Mouse (Mus musculus): ENCODE data around the gene Rtkn2.

- no peak for TF ChIP-seq CTCF (IDR thresholded peaks at IDR 0.05; ENCODE audit: borderline replicate concordance, insufficient read depth, low read depth, low read length)
- TF ChIP-seq POLR2A (IDR thresholded peaks at IDR 0.05; ENCODE audit: borderline replicate concordance, insufficient read depth, low read length): no peak
These were observed 41.6 kb upstream of the Rtkn2 start for GRCm38 (mm10) chr10:67937775-67938174.

Measured in cerebellum, adult 2 months (tissue).